Mouse (Mus musculus) splenic B cell, adult 2 months (primary cell): ENCODE measurements at regions not wholly inside any gene's neighbourhood (a gene's known extent, or its start where the extent isn't known, plus 50 kb on each side); places are given as distances from the start of the nearest gene placed in this dataset.

Experiments
- DNase-seq: peaks from one replicate; pipeline ENCODE4 v3.0.0-alpha.2; 2011; ENCODE audit warnings: low read depth, low spot score
- H3K27me3 ChIP-seq: 2 replicates; pipeline ENCODE4 v1.6.1; 2012; ENCODE audit warnings: mild to moderate bottlenecking, low read length, moderate library complexity, mixed read lengths; ENCODE audit not compliant: control insufficient read depth, poor library complexity, insufficient read depth, severe bottlenecking
- H3K36me3 ChIP-seq: 2 replicates; pipeline ENCODE4 v1.6.1; 2012; ENCODE audit warnings: mild to moderate bottlenecking, low read length, moderate library complexity, mixed read lengths; ENCODE audit not compliant: control insufficient read depth, poor library complexity, insufficient read depth, severe bottlenecking

DNA sequence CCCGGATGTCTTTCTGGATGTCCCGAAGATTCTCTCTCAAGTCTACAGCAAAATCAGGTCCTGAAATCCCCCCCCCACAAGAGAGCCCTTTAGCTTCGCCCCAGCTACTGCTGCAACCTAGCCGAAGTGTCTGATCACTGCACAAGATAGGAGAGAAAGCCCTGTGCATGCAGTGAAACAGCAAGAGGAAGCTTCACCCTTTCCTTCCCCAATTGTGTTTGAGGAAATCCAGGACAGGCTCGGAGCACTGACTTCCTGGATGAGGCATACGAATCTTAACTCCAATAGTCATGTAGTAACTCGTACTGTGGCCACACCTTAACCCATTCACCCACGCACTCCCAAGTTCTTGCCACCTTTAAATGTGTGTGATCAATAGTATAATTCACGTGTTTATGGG lies 82.7 kb upstream of the 4933415F23Rik start:
- Histone ChIP-seq H3K36me3 (no peaks in the 10 kb centered on the region), H3K27me3 (no peaks in the 10 kb centered on the region)
- DNase-seq = no peak

DNA sequence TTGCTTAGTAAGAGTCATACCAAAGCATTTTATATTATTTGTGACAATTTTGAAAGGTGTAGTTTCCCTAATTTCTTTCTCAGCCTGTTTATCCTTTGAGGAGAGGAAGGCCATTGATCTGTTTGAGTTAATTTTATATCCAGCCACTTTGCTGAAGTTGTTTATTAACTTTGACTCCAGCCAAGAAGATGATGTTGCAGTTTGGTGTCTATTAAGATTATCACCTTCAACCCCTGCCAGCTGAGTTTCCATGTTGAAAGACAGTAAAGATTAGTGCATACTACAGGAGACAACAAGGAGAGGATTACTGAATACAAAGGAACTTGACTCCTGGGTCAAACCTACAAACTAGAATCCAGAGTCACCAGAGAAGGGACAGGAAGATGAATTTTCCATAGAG lies 80.5 kb upstream of the 4933415F23Rik start:
- no peak for DNase-seq
- Histone ChIP-seq H3K36me3 (no peaks in the 10 kb centered on the region), H3K27me3 (no peaks in the 10 kb centered on the region; the same call in 1 of the 2 replicates)

DNA sequence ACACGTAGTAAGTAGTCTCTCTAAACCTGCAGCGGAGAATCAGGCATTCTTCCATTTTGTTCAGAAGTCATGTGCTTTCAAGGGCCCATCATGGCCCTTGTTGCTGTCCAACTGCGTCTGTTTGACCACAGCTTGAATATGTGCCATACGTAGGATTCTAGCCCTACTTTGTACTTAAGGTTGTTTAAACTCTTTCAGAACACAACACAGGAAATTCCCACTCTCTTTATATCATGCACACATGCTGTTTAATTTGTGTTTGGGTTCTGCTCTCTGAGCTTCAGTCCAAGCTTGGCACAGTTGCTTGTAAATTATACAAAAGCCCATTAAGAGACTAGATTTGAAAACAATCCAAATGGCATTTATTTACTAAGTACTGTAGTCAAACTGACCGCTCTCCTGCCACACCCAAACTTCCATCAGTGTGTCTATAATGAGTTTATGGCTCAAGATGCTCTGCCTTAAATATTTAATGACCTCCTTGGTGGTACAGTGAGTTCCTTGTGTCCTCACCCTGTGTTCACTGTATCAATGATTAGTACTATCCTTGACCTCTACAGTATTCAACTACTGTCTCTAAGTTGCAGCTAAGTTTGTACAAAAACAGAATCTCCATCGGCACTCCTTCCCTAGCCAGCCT lies 76.4 kb upstream of the 4933415F23Rik start:
- no peaks in the 10 kb centered on the region for H3K36me3 ChIP-seq
- DNase-seq = no peak
- H3K27me3 ChIP-seq = no peaks in the 10 kb centered on the region; the same call in 1 of the 2 replicates

DNA sequence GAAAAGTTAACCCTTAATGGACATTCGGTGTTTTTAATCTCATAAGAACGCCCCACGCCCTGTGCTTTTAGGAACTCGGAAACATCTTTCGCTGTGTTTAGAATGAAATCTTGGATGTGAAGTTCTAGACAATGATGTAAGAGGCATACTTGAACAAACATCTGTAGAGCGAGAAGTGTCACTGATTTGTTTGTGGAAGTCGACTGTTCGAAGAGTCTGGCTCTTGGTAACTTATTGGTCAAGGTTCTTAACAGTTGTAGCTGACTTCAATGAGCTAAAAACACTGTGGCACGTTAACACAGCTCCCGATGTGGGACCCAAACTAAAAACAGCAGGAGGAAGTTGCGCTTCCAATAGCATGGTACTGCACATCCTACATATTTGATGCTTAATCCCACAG lies 72.0 kb upstream of the 4933415F23Rik start:
- Histone ChIP-seq H3K36me3 (no peaks in the 10 kb centered on the region), H3K27me3 (no peaks in the 10 kb centered on the region)

DNA sequence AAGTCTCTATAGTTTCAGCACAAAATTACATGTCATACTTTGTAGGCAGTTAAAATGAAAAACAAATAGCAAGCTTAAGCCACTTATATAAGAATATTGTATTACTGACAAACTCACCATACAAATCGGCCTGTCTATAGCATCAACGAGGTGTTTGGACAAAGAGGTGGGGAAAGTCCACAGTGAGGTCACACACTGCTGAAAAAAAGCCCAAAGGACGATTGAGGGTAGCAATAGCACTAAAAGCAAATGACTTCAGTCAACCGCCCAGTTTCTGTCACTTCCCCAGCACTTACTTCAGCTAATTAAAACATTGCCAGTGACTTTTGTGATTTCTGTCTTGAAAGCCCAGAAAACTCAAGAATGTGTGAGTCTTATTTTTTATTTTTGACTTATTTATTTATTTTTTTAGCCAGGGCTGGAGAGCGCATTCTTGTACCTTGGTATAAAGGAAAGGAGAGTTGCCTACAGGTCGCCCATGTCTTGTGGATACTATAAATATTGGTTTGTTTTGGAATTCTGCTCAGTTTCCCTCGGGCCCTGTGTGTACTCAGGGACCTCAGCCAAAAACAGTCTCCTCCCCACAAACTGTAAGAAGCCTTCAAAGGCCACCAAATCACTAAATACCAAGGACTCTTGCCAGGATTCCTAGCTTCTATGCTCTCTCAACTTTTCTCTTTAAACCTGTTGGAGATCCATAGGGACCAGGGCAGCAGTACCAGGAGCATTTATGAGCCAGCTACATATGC lies 71.2 kb upstream of the 4933415F23Rik start:
- no peak for DNase-seq
- Histone ChIP-seq H3K36me3 (no peaks in the 10 kb centered on the region), H3K27me3 (no peaks in the 10 kb centered on the region)

More for the DNA sequence above, 72.0 kb upstream of the 4933415F23Rik start:
- DNase-seq = no peak

DNA sequence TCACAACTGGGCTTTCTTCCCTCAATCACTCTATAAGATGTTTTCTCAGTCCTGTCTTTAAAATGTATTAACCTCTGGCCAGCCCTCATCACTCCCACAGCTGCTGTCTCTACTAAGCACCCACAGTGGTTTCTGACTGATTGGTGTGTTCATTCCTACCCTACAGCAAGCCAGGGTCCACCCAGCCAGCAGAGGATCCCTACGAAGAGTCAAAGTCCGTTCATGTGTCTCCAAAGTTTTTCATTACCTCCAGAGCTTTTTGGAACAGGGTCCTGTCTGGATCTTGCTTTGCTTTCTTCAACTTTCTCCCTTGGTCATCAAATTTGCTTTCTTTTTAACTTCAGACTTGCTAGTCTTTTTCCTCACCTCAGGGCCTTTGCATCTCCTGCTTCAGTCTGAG lies 69.3 kb upstream of the 4933415F23Rik start:
- Histone ChIP-seq H3K36me3 (no peaks in the 10 kb centered on the region), H3K27me3 (no peaks in the 10 kb centered on the region)
- no peak for DNase-seq

DNA sequence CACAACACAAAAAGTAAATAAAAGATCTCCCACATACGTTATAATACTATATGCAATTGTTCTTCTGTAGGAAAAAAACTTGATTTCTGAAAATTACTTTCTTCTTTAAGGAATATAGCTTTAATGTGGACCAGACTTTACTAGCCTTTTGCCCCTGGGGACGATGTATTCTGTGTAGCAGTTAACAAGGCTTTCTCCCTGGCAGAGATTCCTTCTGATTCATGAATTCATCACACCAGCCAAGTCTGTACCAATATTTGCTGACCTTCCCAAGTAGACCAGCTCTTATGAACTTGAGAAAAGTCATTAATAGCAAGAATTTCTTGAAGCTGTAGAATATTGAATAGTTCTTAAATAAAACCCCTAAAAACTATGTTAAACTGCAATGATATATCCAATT lies 68.7 kb upstream of the 4933415F23Rik start:
- no peak for DNase-seq
- H3K27me3 ChIP-seq = no peaks in the 10 kb centered on the region
- H3K36me3 ChIP-seq = no peaks in the 10 kb centered on the region

DNA sequence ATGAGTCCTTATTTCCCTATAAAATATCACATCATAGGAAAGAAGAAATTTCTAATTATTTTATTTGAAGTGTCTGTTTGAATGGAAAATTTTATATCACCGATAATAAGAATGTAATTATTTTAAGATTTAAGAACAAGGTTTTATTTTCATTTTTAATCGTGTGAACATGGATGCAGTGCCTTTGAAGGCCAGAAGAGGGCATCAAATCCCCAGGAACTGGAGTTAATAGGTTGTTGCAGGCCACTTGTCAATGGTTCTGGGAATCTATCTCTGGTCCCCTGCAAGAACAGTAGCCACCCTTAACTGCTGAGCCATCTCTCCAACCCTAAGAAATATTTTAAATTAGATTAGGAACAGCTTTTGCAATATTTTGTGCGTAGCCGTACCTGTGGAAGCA lies 66.5 kb upstream of the 4933415F23Rik start:
- H3K27me3 ChIP-seq = no peaks in the 10 kb centered on the region
- H3K36me3 ChIP-seq = no peaks in the 10 kb centered on the region
- DNase-seq = no peak

DNA sequence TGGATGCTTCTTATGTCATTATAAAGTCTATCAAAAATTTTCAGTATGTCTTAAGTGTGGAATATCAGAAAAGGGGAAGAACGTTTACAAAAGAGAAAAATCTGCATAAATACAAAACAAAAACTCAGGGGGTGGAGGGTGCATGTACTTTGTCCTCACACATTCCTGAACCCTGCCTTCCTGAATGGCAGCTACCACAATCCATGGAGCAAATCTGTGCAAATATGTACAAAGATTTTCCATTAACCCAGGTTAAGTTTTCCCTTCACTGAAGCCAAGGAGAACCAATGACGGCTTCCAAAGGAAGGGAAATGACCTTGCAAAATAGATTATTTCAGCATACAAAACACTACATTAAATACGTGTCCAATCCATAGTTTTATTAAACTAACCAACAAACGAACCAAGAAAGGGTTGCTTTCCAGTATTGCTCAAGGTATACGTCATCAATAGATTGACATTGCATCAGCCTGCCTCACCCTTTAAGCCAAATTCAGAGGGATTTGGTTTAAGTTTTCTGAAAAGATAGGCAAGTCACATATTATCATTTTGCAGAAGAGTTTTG lies 61.4 kb upstream of the 4933415F23Rik start:
- Histone ChIP-seq H3K36me3 (no peaks in the 10 kb centered on the region), H3K27me3 (no peaks in the 10 kb centered on the region)
- DNase-seq = no peak

DNA sequence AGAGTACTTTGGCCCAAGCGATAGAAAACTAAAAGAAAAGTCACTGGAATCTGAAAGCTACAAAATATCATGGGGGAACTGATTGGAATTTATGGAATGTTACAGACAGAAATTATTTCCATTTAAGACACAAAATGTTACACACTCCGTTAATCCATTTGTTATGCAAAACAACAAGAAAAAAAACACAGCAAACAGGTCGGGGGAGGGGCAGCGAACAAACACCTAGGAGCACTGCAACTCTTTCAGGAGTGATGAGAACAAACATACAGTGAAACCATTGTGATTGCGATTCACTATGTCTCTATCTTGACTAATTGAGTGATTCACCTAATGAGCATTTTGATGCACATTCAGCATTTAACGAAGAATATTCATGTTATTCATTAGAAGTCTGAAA lies 60.7 kb upstream of the 4933415F23Rik start:
- DNase-seq = no peak
- H3K36me3 ChIP-seq = no peaks in the 10 kb centered on the region
- no peaks in the 10 kb centered on the region for H3K27me3 ChIP-seq
